Mouse (Mus musculus) kidney, adult 8-10 months (tissue): ENCODE measurements at regions not wholly inside any gene's neighbourhood (a gene's known extent, or its start where the extent isn't known, plus 50 kb on each side); places are given as distances from the start of the nearest gene placed in this dataset.
A peak's percentile ranks its signal among the peaks of the same experiment; 100 is the strongest.
"Not testable (repeated sequence)": the region's sequence is repeated elsewhere in the genome, so short reads cannot be mapped to it uniquely, and the experiment has no call there.

Source experiments
- DNase-seq, 2 experiments: peaks; one replicate each; pipeline ENCODE4 v3.0.0; 2022

- DNase-seq = peak; percentile 39 to 68
These were observed 420.9 kb upstream of the Htr2a start for GRCm38 (mm10) chr14:74219761-74220160.

- no peak for DNase-seq
These were observed 418.5 kb upstream of the Htr2a start for GRCm38 (mm10) chr14:74222093-74222492.

GRCm38 (mm10) chr14:74229560-74230187 is 411.0 kb upstream of the Htr2a start:
- DNase-seq = no peak

- DNase-seq = no peak
These were observed 400.4 kb upstream of the Htr2a start for GRCm38 (mm10) chr14:74240212-74240611.

GRCm38 (mm10) chr14:74249263-74249878 is 391.3 kb upstream of the Htr2a start:
- no peak for DNase-seq

GRCm38 (mm10) chr14:74250021-74250420 is 390.6 kb upstream of the Htr2a start:
- DNase-seq = no peak

GRCm38 (mm10) chr14:74252189-74253145 is 388.2 kb upstream of the Htr2a start:
- DNase-seq = no peak

- no peak for DNase-seq
These were observed 385.6 kb upstream of the Htr2a start for GRCm38 (mm10) chr14:74255000-74255399.

- no peak for DNase-seq
These were observed 381.2 kb upstream of the Htr2a start for GRCm38 (mm10) chr14:74259437-74259836.

GRCm38 (mm10) chr14:74267086-74267485 is 373.6 kb upstream of the Htr2a start:
- DNase-seq = no peak

GRCm38 (mm10) chr14:74294560-74294959 is 346.1 kb upstream of the Htr2a start:
- no peak for DNase-seq

GRCm38 (mm10) chr14:74304483-74304882 is 336.2 kb upstream of the Htr2a start:
- DNase-seq = no peak

- DNase-seq = no peak
These were observed 333.8 kb upstream of the Htr2a start for GRCm38 (mm10) chr14:74306717-74307307.

GRCm38 (mm10) chr14:74309451-74309850 is 331.2 kb upstream of the Htr2a start:
- DNase-seq = not testable (repeated sequence)

GRCm38 (mm10) chr14:74327291-74327690 is 313.3 kb upstream of the Htr2a start:
- DNase-seq = no peak

- no peak for DNase-seq
These were observed 289.9 kb upstream of the Htr2a start for GRCm38 (mm10) chr14:74350751-74351150.

- no peak for DNase-seq
These were observed 288.4 kb upstream of the Htr2a start for GRCm38 (mm10) chr14:74352286-74352685.

GRCm38 (mm10) chr14:74358730-74359444 is 281.8 kb upstream of the Htr2a start:
- DNase-seq = no peak

GRCm38 (mm10) chr14:74359663-74360552 is 280.7 kb upstream of the Htr2a start:
- DNase-seq = no peak

GRCm38 (mm10) chr14:74384481-74384880 is 256.2 kb upstream of the Htr2a start:
- DNase-seq = no peak

- DNase-seq = no peak
These were observed 248.2 kb upstream of the Htr2a start for GRCm38 (mm10) chr14:74392419-74392818.
